Mouse (Mus musculus) hindbrain, embryonic 13.5 days (tissue): Measurements from ENCODE around the gene Lrrc59. TPM values are rescaled to one million over a fixed set of nuclear protein-coding genes. Genes with fewer than 3 reads are reported as not detected.
A peak's percentile ranks its signal among the peaks of the same experiment; 100 is the strongest.
"Not testable (repeated sequence)": the region's sequence is repeated elsewhere in the genome, so short reads cannot be mapped to it uniquely, and the experiment has no call there.

Experiments used
- ATAC-seq: fragments of 200-750 bp; cut with Nextera tagmentation; 2 replicates; pipeline ENCODE4 v1.8.0; 2017; ENCODE audit warnings: moderate TSS enrichment; ENCODE audit not compliant: low FRiP score
- H3K27ac ChIP-seq: fragments of 300-500 bp; sonication (generic); 2 replicates; pipeline ENCODE4 v1.5.1; 2015; ENCODE audit warnings: inconsistent platforms, mild to moderate bottlenecking, moderate library complexity
- H3K27me3 ChIP-seq: fragments of 300-500 bp; sonication (generic); 2 replicates; pipeline ENCODE4 v1.6.1; 2015; ENCODE audit warnings: mild to moderate bottlenecking, inconsistent platforms
- H3K36me3 ChIP-seq: fragments of 300-500 bp; sonication (generic); 2 replicates; pipeline ENCODE4 v1.6.1; 2015; ENCODE audit warnings: mild to moderate bottlenecking, inconsistent platforms
- H3K4me1 ChIP-seq: fragments of 300-500 bp; sonication (generic); replicated peaks from 2 replicates; pipeline ENCODE4 v1.6.1; 2015; ENCODE audit warnings: inconsistent platforms
- H3K4me2 ChIP-seq: fragments of 300-500 bp; sonication (generic); 2 replicates; pipeline ENCODE4 v1.6.1; 2015; ENCODE audit warnings: inconsistent platforms, mild to moderate bottlenecking, moderate library complexity
- H3K4me3 ChIP-seq: fragments of 300-500 bp; sonication (generic); 2 replicates; pipeline ENCODE4 v1.5.1; 2015; ENCODE audit warnings: mild to moderate bottlenecking, inconsistent platforms
- H3K9ac ChIP-seq: fragments of 300-500 bp; sonication (generic); 2 replicates; pipeline ENCODE4 v1.6.1; 2015; ENCODE audit warnings: mild to moderate bottlenecking, inconsistent platforms
- H3K9me3 ChIP-seq: fragments of 300-500 bp; sonication (generic); 2 replicates; pipeline ENCODE4 v1.6.1; 2016; ENCODE audit warnings: inconsistent platforms
- WGBS: fragments of 180-500 bp; shearing (Covaris S2); methylation state at CpG from one replicate; pipeline ENCODE4 v1.1.7; 2015; 5-methylcytosine and 5-hydroxymethylcytosine counted together
- polyA plus RNA-seq: library from polyadenylated mRNA; unstranded; fragments of >200 nt; fragmentation: Nextera tagmentation; extraction: Ambion mirVana; gene quantifications from 2 replicates; pipeline ENCODE4 v1.2.1, GENCODE M21; 2015

Lrrc59 gene
- polyA plus RNA-seq, 1 experiment from 2014 or later = 163 TPM

GRCm38 (mm10) chr11:94677607-94678145, 48.1 kb downstream of the Lrrc59 start:
- peak overlapping the region; percentile 93 for H3K4me3 ChIP-seq

GRCm38 (mm10) chr11:94680639-94681038, 51.1 kb downstream of the Lrrc59 start:
- Histone ChIP-seq H3K4me1 (peaks cover 19% of the 10 kb centered on the region), H3K4me3 (no peak overlapping the region), H3K27me3 (no peaks in the 10 kb centered on the region), H3K36me3 (no peaks in the 10 kb centered on the region), H3K4me2 (no peak overlapping the region), H3K9me3 (no peaks in the 10 kb centered on the region), H3K27ac (no peak overlapping the region), H3K9ac (no peak overlapping the region)
- ATAC-seq = no peak

More at GRCm38 (mm10) chr11:94677607-94678145, 48.1 kb downstream of the Lrrc59 start:
- ATAC-seq = peak; percentile 60
- Histone ChIP-seq H3K36me3 (no peaks in the 10 kb centered on the region), H3K4me2 (peak overlapping the region; percentile 70), H3K9ac (peak overlapping the region; percentile 95), H3K4me1 (peaks cover 39% of the 10 kb centered on the region), H3K9me3 (no peaks in the 10 kb centered on the region), H3K27me3 (no peaks in the 10 kb centered on the region), H3K27ac (peak overlapping the region; percentile 95; the same call in 1 of the 2 replicates)
- WGBS = 32% methylated on average over 15 of the region's 15 CpGs

- ATAC-seq = no peak
- H3K4me2 ChIP-seq = no peak overlapping the region
- WGBS = 87% methylated on average over 4 of the region's 4 CpGs
These were observed 52.1 kb downstream of the Lrrc59 start for GRCm38 (mm10) chr11:94681640-94682039.

GRCm38 (mm10) chr11:94682427-94682826, 52.9 kb downstream of the Lrrc59 start:
- Histone ChIP-seq H3K27ac (no peak overlapping the region), H3K27me3 (no peaks in the 10 kb centered on the region), H3K9ac (no peak overlapping the region), H3K4me2 (no peak overlapping the region), H3K9me3 (no peaks in the 10 kb centered on the region), H3K36me3 (no peaks in the 10 kb centered on the region), H3K4me1 (peaks cover 8% of the 10 kb centered on the region), H3K4me3 (no peak overlapping the region)
- ATAC-seq = no peak
- WGBS = 86% methylated on average over 7 of the region's 7 CpGs

More at GRCm38 (mm10) chr11:94681640-94682039, 52.1 kb downstream of the Lrrc59 start:
- Histone ChIP-seq H3K27me3 (no peaks in the 10 kb centered on the region), H3K27ac (no peak overlapping the region), H3K4me1 (peaks cover 9% of the 10 kb centered on the region), H3K36me3 (no peaks in the 10 kb centered on the region), H3K9me3 (no peaks in the 10 kb centered on the region), H3K4me3 (no peak overlapping the region), H3K9ac (no peak overlapping the region)

GRCm38 (mm10) chr11:94687178-94687577, 57.6 kb downstream of the Lrrc59 start:
- Histone ChIP-seq H3K9me3 (no peaks in the 10 kb centered on the region), H3K4me1 (no peaks in the 10 kb centered on the region), H3K4me3 (no peak overlapping the region), H3K36me3 (no peaks in the 10 kb centered on the region), H3K4me2 (no peak overlapping the region), H3K9ac (no peak overlapping the region), H3K27ac (no peak overlapping the region), H3K27me3 (no peaks in the 10 kb centered on the region)
- no peak for ATAC-seq
- 84% methylated on average over 6 of the region's 6 CpGs for WGBS

- not testable (repeated sequence) for H3K4me3 ChIP-seq, H3K9ac ChIP-seq, H3K4me1 ChIP-seq, ATAC-seq, H3K27me3 ChIP-seq, H3K27ac ChIP-seq, H3K36me3 ChIP-seq, H3K9me3 ChIP-seq, H3K4me2 ChIP-seq
These were observed 62.9 kb downstream of the Lrrc59 start for GRCm38 (mm10) chr11:94692502-94692901.

Other genes starting within 250 kb of the Lrrc59 start
- gene Abcc3, start 236.8 kb upstream of the Lrrc59 start, polyA plus RNA-seq = 0.50 and 0.77 TPM in 2 replicates
- 13.6 and 14.2 TPM in 2 replicates for gene Cacna1g, start 155.6 kb upstream of the Lrrc59 start, polyA plus RNA-seq
- 0.17 and 0.56 TPM in 2 replicates for gene Spata20, start 143.6 kb upstream of the Lrrc59 start, polyA plus RNA-seq
- gene Epn3, start 129.8 kb upstream of the Lrrc59 start, polyA plus RNA-seq = 0.44 and 0.90 TPM in 2 replicates
- gene Mycbpap, start 108.0 kb upstream of the Lrrc59 start, polyA plus RNA-seq = 3.2 and 3.8 TPM in 2 replicates
- 4.7 and 5.1 TPM in 2 replicates for gene Rsad1, start 80.5 kb upstream of the Lrrc59 start, polyA plus RNA-seq
- gene Chad, start 64.7 kb upstream of the Lrrc59 start, polyA plus RNA-seq = 0.32 and 0.38 TPM in 2 replicates
- 1.6 and 1.7 TPM in 2 replicates for gene Acsf2, start 27.9 kb upstream of the Lrrc59 start, polyA plus RNA-seq
- 144 and 152 TPM in 2 replicates for gene Mrpl27, start 24.0 kb downstream of the Lrrc59 start, polyA plus RNA-seq
- 6.2 and 6.4 TPM in 2 replicates for gene Eme1, start 24.2 kb downstream of the Lrrc59 start, polyA plus RNA-seq
- 12.2 TPM in 2 replicates for gene Xylt2, start 47.7 kb downstream of the Lrrc59 start, polyA plus RNA-seq
- gene Gm11541, start 74.7 kb downstream of the Lrrc59 start, polyA plus RNA-seq = 0.09 and 0.12 TPM in 2 replicates
- gene Cdc34b, start 112.0 kb downstream of the Lrrc59 start, polyA plus RNA-seq = 0.14 TPM in 1 of 2 replicates, not detected in the other
- not detected in 2 replicates for gene Tmem92, start 152.9 kb downstream of the Lrrc59 start, polyA plus RNA-seq